Mouse (Mus musculus) urinary bladder, postnatal 25 days (tissue): ENCODE results near the gene Hmces.
A peak's percentile ranks its signal among the peaks of the same experiment; 100 is the strongest.
"Not testable (repeated sequence)": the region's sequence is repeated elsewhere in the genome, so short reads cannot be mapped to it uniquely, and the experiment has no call there.

ENCODE experiments used
- DNase-seq: peaks from one replicate; pipeline ENCODE4 v3.0.0; 2022; ENCODE audit warnings: low spot score

The Hmces gene

DNA sequence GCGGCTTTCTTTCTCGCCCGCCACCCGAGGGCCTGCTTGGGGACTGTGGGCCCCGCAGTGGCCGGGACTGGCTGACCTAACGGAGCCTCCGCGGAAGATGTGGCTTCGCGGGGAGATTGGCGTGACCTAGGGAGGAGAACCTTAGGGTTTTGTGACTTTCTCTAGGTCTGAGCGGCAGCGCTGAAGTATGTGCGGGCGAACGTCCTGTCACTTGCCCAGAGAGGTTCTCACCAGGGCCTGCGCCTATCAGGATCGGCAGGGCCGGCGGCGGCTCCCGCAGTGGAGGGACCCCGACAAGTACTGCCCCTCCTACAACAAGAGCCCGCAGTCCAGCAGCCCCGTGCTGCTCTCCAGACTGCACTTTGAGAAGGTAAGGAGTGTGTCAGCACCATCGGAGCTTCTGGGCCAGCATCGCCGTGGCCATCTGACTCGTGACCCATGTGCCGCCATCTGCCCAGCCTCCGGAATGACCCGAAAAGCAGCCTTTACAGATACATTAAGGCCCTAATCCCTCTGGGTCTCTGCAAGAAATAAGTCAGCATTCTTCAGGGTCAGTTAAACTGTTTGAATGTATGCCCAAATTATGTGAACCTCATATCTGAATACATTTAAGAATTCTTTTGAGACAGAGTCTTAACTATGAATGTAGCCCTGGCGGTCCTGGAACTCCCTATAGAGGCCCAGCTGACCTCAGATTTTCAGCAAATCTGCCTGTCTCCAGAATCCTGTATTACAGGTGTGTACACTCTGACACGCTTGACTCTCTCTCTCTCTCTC, 779 bp downstream of the Hmces start:
- DNase-seq = peak; percentile 49

DNA sequence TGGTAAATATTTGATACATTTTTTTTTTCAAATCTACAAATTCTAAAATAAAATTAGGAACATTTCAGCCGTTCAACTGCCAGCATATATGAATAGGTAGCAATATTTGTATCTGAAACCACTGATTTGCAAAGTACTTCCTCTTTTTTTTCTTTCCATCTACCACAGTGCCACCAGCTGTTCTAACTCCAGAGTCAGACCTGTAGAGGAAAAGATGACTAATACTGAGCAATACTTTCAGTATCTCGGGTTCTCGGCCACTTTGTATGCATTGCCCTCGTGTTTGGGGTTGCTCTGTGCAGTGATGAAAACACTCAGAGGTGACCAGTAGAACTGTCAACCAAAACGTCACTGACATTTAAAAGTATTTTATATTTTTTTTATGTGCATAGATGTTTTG, 2.2 kb downstream of the Hmces start:
- no peak for DNase-seq

DNA sequence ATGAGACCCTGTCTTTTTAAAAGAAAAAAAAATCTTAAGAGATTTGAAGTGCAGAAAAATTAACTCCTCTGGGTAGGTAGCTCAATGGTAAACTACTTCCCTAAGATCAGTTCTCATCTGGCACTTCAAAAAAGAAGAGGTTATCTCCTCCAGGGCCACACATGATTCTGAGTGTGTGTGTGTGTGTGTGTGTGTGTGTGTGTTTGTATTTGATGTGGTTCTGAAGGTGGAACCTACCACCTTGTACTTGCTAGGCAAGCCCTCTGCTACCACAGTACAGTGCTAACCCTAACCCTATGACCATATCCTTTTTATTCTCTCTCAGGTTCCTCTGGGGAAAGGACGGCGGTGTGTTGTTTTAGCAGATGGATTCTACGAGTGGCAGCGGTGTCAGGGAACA, 7.5 kb downstream of the Hmces start:
- DNase-seq = no peak

DNA sequence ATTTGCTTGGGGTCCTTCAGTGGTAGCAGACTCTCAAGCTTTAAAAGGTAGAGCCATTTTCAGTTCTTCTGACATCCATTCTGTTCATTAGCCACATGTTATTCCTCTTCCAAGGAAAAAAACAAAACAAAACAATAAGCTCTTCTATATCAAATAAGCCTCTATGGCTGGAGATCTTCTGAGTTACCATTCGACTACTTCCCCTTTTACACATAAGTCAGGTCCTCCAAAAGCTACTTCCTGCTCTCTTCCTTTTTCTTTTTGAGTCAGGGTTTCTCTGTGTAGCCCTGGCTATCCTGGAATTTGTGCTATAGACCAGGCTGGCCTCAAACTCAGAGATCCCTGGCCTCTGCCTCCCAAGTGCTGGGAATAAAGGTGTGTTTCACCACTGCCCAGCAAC, 9.9 kb downstream of the Hmces start:
- no peak for DNase-seq

DNA sequence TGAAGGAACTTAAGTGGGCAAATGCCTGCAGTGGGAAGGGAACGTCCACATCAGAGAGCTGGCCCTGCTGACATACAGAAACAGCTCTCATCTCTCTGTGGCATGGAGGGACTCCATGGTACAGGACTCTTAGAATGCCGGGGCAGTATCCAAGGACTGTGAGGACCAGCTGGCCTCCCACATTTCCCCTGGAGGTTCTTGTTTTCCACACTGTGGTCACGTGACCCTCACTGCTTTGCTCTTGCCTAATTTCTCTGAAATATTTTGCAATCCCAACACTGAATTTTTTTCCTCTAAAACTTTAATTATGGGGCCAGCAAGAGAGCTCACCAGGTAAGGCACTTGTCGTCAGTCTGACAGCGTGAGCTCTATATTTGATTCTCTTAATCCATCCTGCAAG, 21.3 kb downstream of the Hmces start:
- DNase-seq = no peak

DNA sequence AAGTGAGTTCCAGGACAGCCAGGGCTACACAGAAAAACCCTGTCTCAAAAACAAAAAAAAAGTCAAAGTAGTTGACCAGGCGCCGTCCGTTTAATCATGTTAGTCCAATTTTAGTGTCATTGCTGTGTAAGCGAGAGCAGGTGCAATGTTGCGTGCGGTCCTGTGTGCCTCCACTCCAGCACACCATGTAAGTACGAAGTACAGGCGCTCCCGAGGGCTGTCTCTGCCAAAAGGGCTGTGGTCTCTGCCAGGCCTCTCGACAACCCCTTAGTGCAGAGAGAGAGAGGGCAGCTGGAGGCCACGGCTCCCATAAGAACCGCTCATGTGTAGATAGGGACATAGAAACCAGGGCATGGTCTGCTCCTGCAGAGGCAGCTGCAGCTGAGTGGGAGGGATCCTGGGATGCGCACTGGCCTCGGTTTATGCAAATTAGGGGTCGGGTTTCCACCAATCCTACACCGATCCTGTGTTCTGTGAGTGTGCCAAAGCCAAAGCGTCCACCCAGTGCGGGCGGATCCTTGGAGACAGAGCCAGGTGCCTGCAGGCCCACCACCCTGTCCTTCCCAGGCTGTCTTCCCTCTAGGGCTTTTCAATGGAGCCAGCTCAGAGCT, 23.5 kb downstream of the Hmces start:
- no peak for DNase-seq

DNA sequence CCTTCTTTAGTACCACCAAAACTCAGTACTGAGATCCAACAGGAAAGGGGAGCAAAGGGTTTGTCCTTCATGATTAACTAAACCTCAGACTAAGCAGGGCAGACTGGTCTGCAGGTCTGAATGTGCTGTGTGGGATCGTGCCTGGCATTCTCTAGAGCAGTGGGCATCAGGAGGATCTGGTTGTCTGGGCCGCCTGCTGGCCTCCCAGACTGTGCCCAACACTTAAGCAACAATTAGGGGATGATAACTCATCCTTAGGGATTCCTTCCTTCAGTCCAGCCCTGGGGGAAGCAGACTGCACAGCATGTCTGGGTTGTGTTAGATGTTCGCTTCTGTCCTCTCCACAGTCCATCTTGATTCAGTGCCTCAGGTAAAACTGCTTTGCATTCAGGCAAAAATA, 25.2 kb downstream of the Hmces start:
- DNase-seq = no peak

DNA sequence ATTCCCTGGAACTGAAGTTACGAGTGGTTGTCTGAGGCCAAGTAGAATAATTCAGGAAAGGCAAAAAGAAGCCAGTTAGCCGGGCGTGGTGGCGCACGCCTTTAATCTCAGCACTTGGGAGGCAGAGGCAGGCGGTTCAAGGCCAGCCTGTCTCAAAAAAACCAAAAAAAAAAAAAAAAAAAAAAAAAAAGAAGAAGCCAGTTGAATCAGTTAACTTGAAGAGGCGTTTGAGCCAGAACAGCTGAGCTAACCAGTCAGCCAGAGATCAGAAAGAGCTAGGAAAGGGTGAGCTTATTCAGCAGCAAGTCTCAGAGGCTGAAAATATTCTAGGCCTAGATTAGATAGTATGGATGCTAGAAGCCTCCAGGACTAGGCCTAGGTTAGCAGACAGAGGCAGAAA, 28.4 kb downstream of the Hmces start:
- DNase-seq = no peak

DNA sequence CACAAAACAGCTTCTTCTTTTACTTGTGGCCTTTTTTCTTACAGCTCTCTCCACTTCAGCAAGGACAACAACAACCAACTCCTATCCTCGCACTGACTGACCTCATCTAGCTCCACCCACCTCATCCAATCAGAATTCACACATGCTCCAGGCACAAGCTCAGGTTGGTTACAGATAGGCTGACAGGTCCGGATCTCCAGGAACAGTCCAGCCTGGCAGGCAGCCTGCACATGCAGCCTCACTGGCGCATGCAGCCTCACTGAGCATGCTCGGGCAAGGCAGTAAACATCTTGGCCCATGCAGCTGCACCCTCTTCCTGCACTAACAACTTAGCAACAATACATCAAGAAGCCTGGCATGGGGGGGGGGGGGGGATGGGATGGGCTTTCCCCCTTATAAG, 48.7 kb downstream of the Hmces start:
- DNase-seq = not testable (repeated sequence)

DNA sequence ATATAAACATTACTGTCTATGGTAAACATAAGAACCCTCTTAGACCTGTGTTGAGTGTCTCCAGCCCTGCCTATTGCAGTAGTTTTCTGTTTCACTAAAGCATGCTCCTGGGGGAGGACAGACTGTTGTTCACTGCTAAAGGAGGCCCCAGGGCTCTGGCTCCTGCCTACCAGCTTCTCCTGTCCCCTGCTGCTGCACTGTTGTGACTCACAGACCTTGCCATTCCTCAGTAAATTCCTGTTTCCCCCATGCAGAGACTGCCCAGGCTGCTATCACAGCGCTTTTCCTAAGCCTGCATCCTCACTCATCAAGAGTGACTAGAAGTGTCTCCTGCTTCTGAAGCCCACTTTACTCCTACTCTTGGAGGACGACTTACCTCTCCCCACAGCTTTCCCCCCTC, 56.3 kb downstream of the Hmces start:
- no peak for DNase-seq

DNA sequence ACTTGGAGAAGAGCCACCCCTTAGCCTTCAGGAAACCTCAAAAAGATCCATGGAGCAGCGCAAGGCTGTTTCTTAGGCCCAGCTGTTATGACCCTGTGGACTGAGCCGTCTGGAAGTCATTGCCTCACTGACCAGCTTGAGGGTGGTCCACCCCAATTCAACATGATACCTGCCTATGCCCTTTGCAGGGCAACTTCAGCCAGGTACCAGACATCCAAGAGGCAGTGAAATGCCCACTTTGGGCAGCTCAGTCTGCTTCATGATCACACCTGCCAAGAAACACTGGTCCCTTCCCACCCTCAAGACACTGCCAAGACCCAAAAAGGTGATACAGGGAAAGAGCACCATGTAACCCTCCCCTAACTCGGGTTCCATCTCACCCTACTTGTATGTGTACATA, 66.0 kb downstream of the Hmces start:
- no peak for DNase-seq

DNA sequence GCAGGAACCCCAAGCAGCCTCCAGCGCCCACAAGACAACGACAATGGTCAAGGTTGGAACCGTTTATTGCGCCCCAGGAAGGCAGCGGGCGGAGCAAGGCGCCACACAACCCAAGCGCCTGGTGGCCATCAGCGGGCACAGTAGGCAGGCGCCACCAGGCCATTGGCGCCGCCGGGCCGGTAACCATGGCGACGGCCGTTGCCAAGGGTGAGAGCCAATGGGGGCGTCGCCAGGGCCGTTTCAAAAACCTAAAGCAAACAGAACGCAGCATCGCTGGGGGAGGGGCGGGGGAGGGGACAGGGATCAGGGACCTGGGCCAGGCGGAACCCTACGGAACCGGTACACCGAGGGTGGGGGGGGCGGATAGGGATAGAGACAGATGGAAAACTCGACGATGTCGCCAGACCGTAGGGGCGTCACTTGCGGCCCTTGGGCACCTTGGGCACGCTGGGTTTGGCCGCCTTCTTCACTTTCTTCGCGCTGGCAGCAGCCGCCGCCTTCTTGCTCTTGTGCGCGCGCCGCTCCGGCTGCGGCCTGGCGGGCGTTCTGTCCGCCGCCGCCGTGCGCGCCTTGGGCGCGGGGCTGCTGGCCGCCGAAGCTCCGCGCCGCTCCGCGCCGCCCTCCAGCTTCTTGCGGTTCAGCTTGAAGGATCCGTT, 66.8 kb downstream of the Hmces start:
- DNase-seq = peak; percentile 45

DNA sequence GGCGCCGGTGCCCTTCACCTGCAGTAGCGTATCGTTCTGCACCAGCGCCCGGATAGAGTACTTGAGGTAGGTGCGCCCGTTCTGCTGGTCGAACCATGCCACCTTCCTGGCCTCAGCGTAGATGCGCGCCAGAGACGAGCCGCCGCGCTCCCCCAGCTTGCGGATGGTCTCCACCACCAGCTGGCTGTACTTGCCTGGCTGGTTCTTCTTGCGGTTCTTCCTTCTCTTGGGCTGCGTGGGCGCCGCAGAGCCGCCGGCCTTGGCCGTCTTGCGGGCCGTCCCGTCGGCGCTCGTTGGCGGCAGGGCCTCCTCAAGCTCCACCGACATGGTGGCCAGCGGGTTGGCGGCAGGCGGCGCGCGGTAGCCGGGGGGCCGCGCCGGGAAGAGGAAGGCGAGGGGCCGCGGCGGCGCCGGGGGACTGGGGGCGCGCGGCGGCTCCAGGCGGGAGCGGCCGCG, 67.3 kb downstream of the Hmces start:
- peak; percentile 18 for DNase-seq

DNA sequence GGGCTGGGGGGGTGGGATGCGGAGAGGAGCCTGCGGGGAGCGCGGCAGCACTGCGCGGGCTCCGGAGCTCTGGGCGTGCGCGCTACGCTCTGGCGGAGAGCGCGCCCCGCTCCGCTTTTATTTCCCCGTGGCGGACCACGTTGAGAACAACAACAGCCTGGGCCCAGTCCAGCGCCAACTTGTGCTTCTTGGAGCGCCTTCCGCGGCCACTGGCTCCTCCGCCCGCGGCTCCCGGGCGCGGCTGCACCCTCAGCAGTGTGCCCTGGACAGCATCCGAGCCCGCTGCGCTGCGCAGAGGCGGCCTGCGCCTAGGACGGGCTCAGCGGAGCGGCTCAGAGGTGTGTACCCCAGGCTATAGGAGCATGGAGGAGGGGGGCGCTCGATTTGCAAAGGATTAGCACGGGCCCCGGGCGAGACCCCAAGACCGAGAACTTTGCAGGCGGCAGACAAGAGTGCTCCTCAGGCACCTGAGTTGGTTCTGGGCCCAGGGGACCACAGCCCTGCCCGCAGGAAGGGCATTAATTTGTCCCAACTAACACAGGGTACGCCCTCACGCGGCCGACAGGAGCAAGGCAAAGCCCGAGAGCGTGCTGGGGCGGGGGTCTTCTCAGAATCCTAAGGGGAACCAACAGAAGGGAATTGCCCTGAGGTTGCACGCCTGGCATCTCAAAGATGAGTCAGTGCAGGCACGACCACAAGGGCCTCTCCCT, 68.0 kb downstream of the Hmces start, which contains the start of gene H1fx:
Gene H1fx, minus strand, starts transcription at position 91 of the 710 bp plus-strand sequence.
- DNase-seq = peak; percentile 50

DNA sequence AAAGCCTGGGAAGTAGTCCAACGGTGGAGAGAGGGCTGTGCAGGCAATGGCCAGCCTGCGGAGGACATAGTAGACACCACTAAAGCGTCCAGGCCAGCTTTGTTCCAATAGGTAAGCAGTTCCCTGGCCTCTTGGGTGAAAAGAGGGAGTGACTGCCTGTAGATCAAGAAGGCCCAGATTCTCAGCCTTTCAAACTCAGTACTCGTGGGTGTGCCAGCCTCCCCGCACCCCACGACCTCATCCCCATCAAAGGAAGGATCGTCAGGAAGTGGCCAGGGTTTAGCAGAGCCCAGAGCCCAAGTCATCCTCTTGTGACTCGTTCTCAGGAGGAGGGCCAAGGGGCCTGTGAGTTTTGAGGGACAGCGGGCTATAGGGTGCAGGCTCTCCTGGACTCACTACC, 68.8 kb downstream of the Hmces start:
- no peak for DNase-seq
